Mouse (Mus musculus) cerebellum, postnatal 36 days (tissue): ENCODE measurements around the gene Arhgef10l.
A peak's percentile ranks its signal among the peaks of the same experiment; 100 is the strongest.
"Not testable (repeated sequence)": the region's sequence is repeated elsewhere in the genome, so short reads cannot be mapped to it uniquely, and the experiment has no call there.

Experiments used
- DNase-seq, 2 experiments: peaks; one replicate each; pipeline ENCODE4 v3.0.0; 2021 to 2022; ENCODE audit warnings: mixed read lengths in 2 of 2

The Arhgef10l gene

DNA sequence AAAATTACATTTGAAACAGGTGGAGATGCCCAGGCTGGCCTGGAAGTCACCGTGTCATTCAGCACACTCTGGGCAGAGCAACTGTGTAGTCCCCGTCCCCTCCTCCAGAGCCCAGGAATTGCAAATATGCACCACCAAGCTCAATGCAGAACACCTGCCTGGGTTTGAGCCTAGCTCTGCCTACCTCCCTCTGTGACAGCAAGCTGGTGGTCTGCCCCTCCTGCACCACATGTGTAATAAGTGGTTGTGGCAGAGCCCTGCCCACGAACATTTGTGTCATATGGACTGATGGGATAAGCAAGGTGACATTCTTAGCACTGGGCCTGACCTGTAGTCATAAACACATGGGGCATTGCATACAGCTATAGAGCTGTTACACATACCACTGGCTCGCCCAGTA is 63.8 kb downstream of the Arhgef10l start:
- DNase-seq, result no peak

DNA sequence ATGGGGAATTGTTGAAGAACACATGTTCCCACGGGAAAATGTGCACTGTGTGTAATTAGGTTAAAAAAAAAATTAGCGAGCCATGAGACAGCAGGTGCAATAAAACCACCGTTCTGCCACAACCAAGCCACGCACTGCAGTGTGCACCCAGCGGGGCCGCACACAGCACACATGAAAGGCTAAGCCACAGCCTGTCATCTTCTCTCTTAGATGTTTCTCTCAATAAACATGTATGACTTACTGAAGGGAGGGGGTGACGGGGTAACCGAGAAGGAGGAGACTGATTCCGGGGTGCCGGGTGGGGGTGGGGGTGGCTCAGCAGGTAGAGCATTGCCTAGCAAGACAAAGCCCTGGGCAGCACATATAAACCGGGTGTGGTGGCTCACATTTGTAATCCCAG is 64.7 kb downstream of the Arhgef10l start:
- no peak for DNase-seq

DNA sequence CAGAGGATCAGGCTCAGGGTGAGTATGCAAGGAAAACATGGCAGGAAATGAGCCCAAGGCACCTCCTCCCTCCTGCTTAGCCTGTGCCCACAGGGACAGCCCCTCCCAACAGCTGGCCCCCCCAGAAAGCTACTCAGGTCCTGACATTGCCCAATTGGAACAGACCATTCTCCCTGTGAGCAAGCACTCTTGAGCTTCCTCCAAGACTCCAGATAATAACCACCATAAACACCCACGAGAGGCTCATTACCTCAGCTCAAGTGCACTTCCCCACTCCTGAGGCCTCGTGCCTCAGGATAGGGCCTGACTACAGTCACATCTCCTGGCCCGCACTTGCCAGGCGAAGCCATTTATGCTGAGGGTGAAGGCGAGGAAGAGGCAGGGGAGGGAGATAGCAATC is 67.0 kb downstream of the Arhgef10l start:
- DNase-seq, result no peak

DNA sequence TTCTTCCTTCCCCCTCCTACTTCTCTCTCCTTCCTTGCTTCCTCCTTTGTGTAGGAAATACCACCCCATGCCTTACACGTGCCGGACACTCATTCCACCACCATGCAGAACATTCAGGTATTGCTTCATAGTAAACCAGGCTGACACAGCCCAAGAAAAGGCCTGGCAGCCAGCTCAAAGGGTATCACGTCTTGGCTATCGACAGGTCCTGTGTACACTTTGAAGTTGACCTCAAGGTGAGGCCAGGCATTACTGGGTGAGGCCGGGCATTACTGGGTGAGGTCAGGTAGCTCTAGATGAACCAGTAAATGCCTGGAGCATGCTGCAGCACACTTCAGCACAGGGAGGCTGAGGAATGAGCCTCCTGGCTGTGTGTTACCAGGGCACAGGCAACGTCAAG is 67.9 kb downstream of the Arhgef10l start:
- DNase-seq, result no peak

DNA sequence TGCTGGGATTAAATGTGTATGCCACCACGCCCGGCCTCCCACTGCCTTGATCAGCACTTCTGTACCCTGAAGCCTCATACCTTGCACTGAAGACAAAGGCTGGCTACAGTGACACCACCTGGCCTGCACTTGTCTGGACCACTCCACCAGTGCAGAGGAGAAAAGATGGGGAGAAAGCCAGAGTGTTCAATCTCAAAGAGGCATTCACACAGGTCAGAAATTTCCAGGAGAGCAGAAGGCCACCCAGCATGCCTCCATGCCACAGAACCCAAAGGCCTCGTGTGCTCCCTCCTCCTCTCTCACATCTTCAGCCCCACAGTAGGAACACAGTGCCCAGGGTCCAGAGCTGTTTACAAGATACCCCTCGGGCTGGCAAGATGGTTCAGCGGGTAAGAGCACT is 68.4 kb downstream of the Arhgef10l start:
- peak; percentile 38 to 49 for DNase-seq

DNA sequence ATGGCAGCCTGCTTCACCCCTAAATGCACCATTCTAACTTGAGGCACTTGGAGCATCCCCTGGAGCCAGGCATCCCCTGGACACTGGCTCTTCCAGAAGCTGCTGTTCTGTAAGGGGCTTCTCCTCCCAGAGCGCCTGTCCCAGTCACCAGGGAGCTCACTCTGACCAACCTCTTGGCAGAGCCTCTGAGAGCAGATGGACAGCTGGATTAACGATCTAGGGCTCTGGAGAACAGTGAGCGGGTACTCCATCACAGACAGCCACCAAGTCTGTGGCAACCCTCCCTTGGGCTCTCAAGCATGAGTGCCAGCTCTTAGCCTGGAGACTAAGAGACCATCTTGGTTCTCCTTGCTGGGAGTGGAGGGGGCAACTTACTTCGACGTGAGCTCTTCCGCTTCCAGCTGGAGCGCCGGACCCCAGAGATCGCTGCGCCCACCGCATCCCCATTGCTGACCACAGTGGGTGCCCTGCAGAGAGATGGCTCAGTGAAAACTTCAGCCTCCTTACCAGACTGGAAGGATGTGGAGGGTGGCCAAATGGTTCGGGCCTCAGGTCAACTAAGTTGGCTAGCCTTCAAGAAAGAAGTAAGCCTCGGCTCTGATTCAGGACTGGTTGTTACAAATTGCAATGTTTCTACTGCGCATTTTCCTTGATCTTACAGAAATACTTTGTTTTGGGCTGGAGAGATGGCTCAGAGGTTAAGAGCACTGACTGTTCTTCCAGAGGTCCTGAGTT is 71.9 kb downstream of the Arhgef10l start:
- peak in 1 of 2 experiments; percentile 38 for DNase-seq

DNA sequence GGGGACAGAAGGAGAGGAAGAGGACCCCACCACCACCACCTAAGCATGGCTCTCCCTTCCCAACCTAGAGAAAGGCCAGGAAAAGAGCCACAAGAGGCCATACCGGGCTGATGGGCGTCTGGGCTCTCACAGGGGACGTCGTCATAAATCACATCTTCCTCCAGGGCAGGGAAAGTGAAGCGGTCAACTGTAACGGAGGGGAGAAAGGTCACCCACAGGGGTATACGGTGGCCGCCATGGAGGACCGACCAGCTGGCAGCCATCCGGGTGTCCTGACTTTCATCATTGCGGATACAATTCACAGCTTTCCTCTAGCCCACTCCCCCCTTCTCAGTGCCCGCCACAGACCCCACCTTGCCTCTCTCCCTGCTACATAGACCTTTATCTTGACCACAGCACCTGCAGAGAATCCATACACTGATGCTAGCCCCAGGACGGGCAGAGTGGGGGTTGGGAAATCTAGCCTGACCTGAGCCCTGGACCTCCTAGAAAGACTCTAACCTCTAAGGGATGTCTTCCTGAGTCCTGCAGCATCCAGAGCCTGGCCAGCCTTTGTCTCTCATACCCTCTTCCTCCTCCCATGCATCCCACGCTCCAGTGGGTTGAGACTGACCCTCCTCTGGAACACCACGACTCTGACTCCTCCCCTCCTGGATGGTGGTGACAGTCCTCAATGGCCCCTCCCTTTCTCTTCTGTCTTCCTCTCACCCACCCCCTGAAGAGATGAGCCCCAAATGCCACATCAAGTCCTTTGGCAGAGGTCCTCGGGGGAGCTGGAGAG is 72.6 kb downstream of the Arhgef10l start:
- DNase-seq, result no peak

DNA sequence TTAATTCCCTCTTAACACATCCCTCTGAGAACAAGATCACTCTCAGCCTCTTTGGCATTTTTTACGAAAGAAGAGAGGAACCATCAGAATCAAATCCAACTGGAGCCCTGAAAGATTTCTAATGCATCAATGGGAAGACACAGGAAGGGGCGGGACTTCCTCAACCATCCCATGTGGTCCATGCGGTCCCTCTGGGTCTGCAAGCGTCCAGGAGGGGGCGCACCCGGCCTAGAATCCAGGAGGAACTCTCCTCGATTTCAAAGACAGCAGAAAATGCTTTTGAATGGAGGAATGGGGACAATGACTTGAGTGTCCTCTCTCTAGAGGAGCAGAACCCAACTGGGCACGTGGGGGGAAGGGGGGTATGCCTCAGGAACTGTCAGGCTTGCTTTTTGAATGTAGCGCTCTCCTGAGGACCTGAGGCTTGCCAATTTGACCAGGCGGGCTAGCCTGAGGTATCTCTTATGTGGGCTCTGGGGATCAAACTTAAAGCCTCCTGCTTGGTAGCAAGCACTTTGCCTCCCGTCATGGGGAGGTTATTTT is 73.5 kb downstream of the Arhgef10l start:
- DNase-seq, result peak; percentile 87 to 89

DNA sequence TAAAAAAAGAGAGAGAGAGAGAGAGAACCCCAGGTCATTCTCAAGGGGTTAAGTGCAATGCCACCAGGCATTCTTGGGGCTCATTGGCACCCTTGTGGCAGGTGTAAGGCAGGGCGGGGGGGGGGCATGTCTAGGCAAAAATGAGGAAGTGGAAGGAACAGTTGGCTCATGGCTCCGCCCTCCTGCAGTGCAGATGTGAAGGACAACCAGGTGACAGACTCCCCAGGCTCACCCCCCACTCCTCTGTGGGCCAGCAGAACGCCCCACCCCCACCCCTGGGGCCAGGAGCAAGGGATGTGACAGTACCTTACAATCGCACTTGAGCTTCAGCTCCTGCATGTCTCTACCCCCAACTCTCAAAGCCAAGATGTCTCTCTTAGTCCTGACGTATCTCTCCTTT is 79.3 kb downstream of the Arhgef10l start:
- DNase-seq, result no peak

DNA sequence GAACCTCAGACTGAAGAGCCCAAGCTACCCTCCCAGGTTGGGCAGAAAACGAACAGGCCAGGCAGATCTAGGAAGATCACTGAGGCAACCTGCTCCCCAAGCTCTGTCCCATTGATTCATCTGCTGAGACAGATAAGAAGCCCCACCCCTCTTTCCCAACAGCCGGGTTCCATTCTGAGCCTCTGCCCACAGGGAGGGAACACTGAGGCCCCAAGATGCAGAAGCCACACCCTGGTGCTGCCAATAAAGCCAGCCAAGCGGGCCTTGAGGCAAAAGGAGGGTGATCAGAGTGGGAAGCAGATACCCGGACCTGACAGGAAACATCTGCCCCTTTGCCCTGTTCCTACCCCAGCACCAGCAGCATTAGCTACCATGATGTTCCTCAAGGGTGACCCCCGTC is 81.6 kb downstream of the Arhgef10l start:
- DNase-seq, result no peak

DNA sequence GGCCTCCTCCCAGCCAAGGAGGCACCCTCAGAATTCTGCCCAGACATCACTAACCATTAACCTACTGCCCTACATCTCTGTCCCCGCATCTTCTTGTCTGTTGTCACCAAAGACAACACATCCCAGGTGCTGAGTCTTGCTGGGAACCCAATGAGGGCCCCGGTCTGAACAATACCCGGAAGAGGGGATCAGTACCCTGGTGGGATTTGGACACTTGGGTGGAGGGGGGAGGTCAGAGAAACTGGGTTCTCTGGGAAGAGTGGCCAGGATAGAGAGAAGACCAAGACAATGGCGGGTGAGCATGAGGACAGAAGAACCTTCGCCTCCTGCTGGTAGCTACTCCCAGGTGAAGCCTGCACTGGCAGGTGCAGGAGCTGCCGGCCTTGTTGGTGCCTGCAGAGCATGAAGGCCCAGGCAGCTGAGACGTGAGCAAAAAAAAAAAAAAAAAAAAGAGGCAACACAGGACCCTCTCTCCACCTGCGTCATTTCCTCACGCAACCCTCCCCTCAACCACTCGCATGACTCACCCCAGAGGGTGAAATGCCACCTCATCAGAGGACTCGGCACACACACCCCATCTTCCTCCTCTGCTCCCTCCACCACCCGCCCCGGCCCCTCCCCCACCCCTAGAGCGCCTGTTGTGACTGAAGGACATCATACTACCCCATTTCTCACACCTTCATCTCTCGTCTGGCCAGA is 83.3 kb downstream of the Arhgef10l start:
- no peak for DNase-seq

DNA sequence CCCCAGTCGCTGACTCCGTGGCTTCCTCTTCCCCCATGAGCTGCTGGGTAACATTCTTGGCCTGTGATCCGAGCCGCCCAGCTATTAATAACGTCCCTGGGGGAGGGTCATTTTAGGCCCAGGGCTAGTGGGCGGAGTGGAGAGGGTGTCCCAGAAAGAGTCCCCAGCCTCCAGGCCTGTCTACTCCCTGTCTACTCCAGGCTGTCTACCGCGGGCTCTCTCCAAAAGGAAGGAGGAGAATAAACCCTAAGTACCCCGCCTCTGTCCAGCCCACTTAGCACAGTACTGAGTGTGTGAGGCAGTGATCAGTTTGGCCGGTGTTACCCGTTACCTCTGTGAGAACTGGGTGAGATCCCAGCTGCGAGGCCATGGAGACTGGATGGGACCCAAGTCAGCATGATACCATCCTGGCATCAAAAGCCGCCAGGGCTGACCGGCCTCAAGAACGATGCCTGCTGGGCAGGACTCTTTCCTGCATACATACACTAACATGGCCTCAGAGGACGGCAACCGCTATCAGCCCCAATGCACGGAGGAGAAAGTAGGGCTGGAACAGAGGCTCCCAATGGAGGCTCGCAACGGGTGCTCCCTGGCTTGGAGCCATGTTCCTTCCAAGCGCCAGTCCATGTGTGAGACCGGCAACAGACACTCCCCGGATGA is 84.0 kb downstream of the Arhgef10l start:
- DNase-seq, result peak; percentile 50 to 54

DNA sequence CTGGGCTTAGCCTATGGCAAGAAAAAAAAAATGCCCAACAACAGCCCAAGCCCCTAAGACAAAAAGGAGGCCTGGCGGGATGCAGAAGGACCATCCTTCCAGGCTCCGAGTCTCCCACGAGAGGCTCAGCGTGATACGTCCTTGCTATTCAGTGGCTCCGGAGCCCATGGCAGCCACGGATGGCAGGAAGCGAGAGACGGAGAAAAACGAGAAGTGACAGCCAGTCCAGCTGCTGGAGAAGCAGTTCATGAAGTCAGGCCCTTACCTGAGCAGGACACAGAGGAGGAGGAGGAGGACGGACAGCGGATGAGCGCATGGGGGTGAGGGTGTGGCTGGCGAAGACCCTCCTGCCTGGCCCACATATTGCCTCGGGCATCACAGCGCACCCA is 84.5 kb downstream of the Arhgef10l start:
- no peak for DNase-seq

DNA sequence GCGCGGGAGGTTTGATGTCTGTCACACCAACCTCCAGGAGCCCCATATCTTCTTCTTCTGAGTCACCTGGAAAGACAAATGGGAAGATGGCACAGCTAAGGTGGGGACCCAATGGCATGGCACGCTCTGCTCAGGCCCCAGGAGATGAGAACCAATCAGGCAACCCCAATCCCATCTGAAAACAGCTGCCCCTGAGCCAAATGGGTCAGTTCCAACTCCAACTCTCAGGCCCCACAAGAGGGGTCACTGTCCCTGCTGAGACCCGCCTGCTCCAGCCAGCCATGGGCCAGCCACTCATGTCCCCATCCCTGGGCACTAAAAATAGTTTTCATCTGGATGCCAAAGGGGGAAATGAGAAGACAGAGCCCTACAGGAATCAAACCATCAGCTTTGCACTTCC is 84.9 kb downstream of the Arhgef10l start:
- no peak for DNase-seq

DNA sequence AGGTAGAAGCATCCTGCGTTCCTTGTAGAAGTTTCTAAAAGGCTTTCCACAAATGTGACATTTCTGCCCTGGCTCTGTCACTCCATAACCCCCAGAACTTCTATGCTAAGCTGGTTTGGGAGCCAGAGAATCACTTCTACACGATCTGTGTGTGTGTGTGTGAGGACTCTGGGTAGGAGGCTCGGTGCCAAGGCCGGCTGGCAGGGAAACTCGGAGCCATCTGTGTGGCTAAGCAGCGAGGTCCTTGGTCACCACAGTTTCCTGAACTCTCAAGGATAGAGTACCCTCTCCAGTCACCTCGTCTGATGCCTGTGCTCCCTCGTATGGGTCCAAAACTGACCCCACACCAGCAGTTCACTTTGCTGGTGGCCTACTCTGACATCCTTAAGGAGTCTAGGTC is 86.2 kb downstream of the Arhgef10l start:
- DNase-seq, result peak; percentile 92 to 94

DNA sequence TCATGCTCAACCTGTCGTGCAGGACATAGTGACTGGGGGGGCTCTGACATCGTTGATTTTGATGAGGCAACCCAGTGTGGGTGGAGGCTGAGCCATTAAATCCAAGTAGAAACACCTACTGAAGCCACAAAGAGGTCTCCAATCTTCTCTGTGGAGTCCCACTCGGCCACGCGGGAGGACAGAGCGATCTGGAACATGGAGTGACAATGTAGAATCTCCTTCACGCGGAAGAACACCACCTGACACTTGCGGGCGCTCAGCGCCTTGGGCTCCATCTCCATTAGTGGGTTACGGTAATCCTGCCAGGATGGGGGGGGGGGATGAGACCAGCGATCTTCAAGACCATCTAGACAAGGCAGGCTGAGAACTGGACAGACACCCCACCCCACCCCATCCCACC is 86.7 kb downstream of the Arhgef10l start:
- peak in 1 of 2 experiments; percentile 35 for DNase-seq

DNA sequence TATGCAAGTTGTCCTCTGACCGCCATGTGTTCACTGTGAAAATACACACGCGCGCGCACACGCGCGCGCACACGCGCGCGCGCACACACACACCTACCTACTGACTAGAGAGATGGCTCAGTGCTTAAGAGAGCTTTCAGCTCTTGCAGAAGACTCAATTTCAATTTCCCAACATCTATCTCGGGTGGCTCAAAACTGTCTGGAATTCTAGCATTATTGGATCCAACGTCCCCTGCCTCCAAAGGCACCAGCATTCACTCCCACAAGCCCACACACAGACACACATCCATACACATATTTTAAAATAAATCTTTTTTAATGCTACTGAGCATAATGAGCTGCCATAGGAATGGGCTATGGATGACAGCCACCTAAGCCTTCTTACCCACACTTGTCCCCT is 89.2 kb downstream of the Arhgef10l start:
- DNase-seq, result no peak

DNA sequence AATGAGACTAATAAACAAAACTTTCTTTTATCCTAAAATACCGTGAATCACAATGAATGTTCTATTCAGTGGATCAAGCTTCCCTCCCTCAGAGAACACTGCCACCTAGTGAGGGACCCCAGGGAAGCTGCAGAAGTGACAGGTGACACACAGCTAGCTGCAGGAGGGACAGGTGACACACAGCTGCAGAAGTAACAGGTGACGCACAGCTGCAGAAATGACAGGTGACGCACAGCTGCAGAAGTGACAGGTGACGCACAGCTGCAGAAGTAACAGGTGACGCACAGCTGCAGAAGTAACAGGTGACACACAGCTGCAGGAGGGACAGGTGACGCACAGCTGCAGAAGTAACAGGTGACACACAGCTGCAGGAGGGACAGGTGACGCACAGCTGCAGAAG is 90.9 kb downstream of the Arhgef10l start:
- not testable (repeated sequence) for DNase-seq

DNA sequence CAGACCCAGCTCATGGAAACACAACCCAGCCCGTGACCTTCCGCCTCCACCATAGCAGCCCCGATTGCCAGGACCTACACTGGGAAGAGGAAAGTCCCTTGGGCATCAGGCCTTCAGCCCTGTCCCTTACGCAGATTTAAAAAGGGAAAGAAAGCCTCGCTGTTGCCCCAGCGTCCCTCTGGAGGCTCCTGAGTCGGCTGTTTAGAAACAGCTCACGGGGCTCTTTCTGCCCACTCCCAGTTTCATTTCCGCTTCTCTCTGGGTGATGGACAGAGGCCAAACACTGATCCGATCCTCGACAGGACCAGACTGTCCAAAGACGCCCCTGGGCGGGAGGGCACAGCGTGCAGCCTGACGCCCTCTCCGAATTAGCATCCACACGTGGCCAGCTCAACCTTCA is 93.4 kb downstream of the Arhgef10l start:
- DNase-seq, result no peak

DNA sequence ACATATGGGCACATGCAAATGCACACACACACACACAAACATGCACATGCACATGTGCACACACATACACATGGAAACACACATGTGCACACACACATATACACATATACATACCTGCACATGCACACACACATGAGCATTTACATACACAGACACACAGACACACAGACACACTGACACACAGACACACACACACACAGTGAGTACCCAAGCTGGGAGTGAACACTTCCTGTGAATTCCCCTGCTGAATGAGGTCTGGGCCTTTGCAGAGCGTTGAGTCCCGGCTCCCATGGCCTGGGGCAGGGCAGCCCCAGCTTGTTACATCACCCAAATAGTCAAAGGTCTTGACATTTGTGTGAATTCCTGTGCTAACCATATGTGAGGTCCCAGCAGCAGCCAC is 96.4 kb downstream of the Arhgef10l start:
- no peak for DNase-seq

DNA sequence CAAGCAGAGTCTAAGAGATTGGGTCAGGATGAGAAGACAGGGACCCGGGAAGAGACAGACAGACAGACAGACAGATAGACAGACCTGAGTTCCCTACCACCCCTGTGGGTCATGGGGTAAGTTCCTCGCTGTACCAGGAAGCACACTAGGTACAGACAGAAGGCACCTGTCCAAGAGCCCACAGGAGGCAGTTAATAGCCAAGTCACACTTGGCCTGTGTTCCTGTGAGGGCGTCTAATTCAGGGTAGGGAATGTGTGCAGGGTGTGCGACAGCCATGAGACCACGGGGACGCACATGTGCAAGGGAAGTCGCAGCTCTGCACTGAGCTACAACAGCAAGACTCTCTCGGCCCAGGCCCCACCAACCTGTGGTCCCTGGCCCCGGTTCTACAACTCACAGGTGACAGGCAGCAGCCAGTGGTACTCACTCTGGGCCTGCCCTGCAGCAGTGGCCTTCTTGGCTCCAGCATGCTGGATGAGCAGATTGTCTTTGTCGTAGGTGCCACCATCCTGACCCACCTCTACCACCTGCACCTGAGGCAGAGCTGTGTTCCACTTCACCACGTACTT is 97.8 kb downstream of the Arhgef10l start:
- DNase-seq, result peak; percentile 46 to 62

DNA sequence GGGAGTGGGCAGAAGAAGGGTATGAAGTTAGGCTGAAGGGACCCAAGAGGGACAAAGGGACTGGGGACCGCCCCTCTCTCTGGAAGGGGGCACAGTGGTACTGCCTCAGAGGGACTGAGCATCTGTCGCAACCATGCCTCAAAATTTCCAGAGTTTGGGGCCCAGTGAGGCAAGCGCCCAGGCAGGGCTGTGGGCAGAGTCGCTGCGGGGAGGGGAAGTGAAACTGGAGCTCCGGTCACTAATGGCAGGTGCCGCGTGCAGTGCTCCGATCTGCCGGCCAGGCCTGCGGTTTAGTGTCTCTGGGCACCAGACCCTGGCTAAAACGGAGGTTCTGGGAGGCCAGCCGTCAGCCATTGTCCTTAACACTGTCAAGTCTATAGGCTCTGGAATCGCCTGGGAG is 99.0 kb downstream of the Arhgef10l start:
- DNase-seq, result no peak

DNA sequence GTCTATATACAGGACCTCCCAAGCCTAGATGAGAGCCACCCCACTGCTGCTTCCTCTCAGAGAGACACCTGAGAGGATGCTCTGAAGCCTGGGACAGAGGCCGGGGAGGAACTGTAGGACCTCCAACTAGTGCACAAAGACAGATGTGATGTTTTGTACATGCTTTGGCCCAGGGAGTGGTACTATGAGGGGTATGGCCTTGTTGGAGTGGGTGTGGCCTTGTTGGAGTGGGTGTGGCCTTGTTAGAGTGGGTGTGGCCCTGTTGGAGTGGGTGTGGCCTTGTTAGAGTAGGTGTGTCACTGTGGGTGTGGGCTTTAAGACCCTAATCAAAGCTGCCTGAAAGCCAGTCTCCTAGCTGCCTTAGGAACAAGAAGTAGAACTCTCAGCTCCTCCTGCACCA is 101.4 kb downstream of the Arhgef10l start:
- DNase-seq, result not testable (repeated sequence)
